Mouse (Mus musculus) splenic B cell, adult 2 months (primary cell): ENCODE measurements around the gene Evc2.

ENCODE experiments used
- DNase-seq: peaks from one replicate; pipeline ENCODE4 v3.0.0-alpha.2; 2011; ENCODE audit warnings: low read depth, low spot score
- H3K27me3 ChIP-seq: 2 replicates; pipeline ENCODE4 v1.6.1; 2012; ENCODE audit warnings: mild to moderate bottlenecking, low read length, moderate library complexity, mixed read lengths; ENCODE audit not compliant: control insufficient read depth, poor library complexity, insufficient read depth, severe bottlenecking
- H3K36me3 ChIP-seq: 2 replicates; pipeline ENCODE4 v1.6.1; 2012; ENCODE audit warnings: mild to moderate bottlenecking, low read length, moderate library complexity, mixed read lengths; ENCODE audit not compliant: control insufficient read depth, poor library complexity, insufficient read depth, severe bottlenecking

Evc2 gene

GRCm38 (mm10) chr5:37391901-37392300, 53.6 kb downstream of the Evc2 start:
- H3K36me3 ChIP-seq, result no peaks in the 10 kb centered on the region
- DNase-seq, result no peak
- H3K27me3 ChIP-seq, result no peaks in the 10 kb centered on the region

DNA sequence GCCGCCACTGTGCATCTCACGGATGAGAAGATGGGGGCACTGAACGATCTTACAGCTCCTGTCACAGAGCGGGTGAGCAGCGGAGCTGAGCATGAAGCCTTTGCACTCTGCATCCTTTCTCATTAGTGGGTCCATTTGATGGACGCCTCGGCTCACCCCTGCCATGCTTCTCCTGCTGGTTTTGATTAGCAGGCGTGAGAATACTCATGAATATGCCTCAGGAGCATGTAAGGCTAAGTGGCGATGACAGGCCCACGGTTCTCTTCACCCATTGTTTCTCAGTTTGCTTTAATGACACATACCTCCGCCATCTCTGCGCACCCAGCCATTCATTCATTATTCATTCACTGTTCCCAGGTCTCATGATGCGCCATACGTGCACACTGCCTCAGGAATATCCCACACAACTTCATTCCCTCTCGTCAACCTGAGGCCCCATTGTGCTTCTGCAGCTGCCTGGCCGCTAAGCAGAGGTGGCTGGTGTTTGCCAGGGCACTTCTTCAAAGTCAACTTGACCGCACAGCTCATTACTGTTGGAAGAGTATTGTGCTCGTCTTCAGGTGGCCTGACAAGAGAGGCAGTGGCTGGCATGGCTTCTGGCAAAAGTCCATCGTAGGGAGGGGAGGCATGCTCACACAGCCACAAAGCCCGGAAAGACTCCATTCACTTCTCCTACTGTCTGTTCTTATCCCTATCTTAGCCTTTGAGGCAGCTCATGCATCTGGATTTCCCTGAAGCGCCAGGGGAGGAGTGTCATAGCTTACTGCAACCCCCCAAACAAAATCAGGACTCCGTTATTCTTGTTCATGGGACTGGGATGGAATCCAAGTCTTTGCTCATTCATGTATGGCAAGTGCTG, 57.1 kb downstream of the Evc2 start:
- DNase-seq, result no peak
- Histone ChIP-seq H3K36me3 (no peaks in the 10 kb centered on the region), H3K27me3 (no peaks in the 10 kb centered on the region)

- H3K36me3 ChIP-seq, result no peaks in the 10 kb centered on the region
- no peaks in the 10 kb centered on the region for H3K27me3 ChIP-seq
- DNase-seq, result no peak
Measured at GRCm38 (mm10) chr5:37419028-37419427, 80.7 kb downstream of the Evc2 start.

- H3K36me3 ChIP-seq, result no peaks in the 10 kb centered on the region
- DNase-seq, result no peak
- no peaks in the 10 kb centered on the region for H3K27me3 ChIP-seq
Measured at GRCm38 (mm10) chr5:37427210-37427609, 88.9 kb downstream of the Evc2 start.

DNA sequence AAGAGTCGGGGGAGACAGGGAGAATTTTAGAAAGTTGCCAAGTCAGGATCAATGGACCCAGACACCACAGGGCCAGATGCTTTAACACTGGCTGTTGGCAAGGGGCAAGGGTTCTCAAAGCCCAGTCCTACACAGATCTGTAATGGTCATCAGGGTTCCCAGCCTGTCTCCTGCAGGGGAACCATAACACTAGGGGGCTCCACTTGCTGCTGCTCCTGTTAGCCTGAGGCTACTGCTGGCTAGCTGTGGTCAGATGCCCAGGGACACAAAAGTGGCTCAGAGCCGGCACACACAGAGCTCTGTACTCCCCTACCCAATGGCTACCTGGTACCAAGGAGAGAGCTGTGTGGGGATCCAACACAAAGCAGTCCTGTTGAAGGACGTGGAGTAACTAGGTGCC, 97.1 kb downstream of the Evc2 start:
- DNase-seq, result no peak
- no peaks in the 10 kb centered on the region for H3K27me3 ChIP-seq
- no peaks in the 10 kb centered on the region for H3K36me3 ChIP-seq

DNA sequence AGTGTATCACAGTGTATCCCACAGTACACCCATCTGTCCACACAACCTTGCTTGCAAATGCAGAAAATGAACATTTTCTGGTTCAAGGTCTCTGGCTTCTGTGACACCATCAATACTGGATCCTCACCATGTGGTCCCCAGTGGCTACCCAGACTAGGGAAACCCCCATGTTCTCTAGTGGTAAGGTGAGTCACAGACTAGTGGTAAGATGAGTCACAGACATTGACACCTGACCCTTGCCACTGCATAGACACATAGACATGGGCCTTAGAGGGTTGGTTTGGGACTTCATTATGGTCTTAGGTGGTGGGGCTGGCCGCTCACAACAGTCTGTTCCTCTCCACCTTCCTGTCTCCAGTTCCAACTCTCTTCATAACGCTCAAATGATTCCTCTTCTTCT, 104.5 kb downstream of the Evc2 start:
- Histone ChIP-seq H3K27me3 (no peaks in the 10 kb centered on the region), H3K36me3 (no peaks in the 10 kb centered on the region)
- no peak for DNase-seq

DNA sequence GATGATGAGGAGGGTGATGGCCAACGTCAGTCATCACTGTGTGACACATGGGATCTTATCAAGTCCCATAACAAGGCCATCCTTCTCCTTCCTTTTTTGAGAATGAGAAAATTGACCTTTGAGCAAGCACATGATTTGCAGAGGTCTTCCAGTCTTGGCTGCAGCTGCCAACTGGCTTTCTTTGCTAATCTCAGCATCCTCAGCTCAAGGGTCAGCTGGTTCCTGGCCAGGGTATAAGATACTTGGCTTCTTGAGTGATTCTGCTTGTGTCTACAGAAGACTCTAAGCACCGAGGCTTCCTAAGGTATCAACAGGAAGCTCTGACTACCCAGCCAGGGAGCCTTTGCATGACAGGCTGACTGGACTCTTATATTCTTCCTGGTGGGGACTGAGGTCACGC, 109.2 kb downstream of the Evc2 start:
- no peaks in the 10 kb centered on the region for H3K36me3 ChIP-seq
- DNase-seq, result no peak
- H3K27me3 ChIP-seq, result no peaks in the 10 kb centered on the region

GRCm38 (mm10) chr5:37456590-37456989, 118.3 kb downstream of the Evc2 start:
- H3K36me3 ChIP-seq, result no peaks in the 10 kb centered on the region
- DNase-seq, result no peak

GRCm38 (mm10) chr5:37457191-37457590, 118.9 kb downstream of the Evc2 start:
- DNase-seq, result no peak
- no peaks in the 10 kb centered on the region for H3K36me3 ChIP-seq
- no peaks in the 10 kb centered on the region for H3K27me3 ChIP-seq

More at GRCm38 (mm10) chr5:37456590-37456989, 118.3 kb downstream of the Evc2 start:
- H3K27me3 ChIP-seq, result no peaks in the 10 kb centered on the region

GRCm38 (mm10) chr5:37457831-37458230, 119.5 kb downstream of the Evc2 start:
- H3K27me3 ChIP-seq, result no peaks in the 10 kb centered on the region
- DNase-seq, result no peak
- no peaks in the 10 kb centered on the region for H3K36me3 ChIP-seq

DNA sequence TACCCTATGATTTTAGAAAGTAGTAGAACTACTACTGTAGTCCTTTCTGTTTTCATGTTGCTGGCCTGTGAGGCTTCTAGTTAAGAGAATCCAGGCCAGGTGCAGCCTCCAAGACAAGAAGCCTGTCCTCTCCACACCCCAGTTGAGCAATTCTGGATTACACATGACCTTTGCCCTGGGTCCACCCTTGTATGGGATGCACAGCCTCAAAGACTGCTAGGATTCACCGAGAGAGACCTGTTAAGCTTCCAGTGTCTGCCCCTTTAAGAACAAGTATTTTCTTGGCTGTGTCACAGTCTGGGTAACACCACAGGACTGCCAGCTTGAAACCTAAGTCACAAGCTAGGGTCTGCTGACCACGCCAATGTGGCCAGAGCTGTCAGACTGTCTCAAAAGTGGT, 119.9 kb downstream of the Evc2 start:
- Histone ChIP-seq H3K36me3 (no peaks in the 10 kb centered on the region), H3K27me3 (no peaks in the 10 kb centered on the region)
- DNase-seq, result no peak

GRCm38 (mm10) chr5:37465461-37465860, 127.2 kb downstream of the Evc2 start:
- no peak for DNase-seq
- no peaks in the 10 kb centered on the region for H3K36me3 ChIP-seq
- no peaks in the 10 kb centered on the region for H3K27me3 ChIP-seq

- H3K27me3 ChIP-seq, result no peaks in the 10 kb centered on the region
- no peak for DNase-seq
- no peaks in the 10 kb centered on the region for H3K36me3 ChIP-seq
Measured at GRCm38 (mm10) chr5:37467646-37468045, 129.3 kb downstream of the Evc2 start.

- DNase-seq, result no peak
- Histone ChIP-seq H3K36me3 (no peaks in the 10 kb centered on the region), H3K27me3 (no peaks in the 10 kb centered on the region)
Measured at GRCm38 (mm10) chr5:37469031-37469430, 130.7 kb downstream of the Evc2 start.

DNA sequence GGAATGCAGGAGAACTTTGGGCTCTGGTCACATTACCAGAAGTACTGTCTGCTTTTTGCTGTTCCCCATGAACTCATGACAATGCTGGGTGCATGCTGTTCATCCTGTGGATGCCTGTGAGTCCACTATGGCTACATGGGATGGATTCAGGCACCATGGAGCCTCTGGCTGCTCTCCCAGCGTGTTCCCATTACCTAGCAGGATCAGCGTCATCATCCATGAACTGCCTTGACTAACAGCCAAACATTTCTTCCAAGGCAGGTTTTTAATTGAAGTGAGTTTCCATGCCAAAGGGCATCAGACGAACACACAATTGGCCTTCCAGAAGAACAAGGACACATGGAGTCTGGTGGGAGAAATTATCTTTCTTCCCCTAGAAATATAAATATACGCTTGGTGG, 133.3 kb downstream of the Evc2 start:
- no peaks in the 10 kb centered on the region for H3K27me3 ChIP-seq
- no peak for DNase-seq
- no peaks in the 10 kb centered on the region for H3K36me3 ChIP-seq
